Comparison of ENCODE assay signal across 8 mouse cellular contexts in genomic region chr2:31469931-31470682, GRCm38 (mm10). TPM values are rescaled to one million over a fixed set of nuclear protein-coding genes. Genes with fewer than 3 reads are reported as not detected.
DNase-seq lines count a peak whose midpoint lies in the region; ATAC-seq and TF ChIP-seq lines count a peak whose summit lies in the region.

Gene Ass1, plus strand, starts transcription at chr2:31470207.

- peak; percentile 96 for DNase-seq in CD4-positive helper T cell, adult 2 months (ENCODE audit: low read depth, low spot score)
- peak; percentile 58 for DNase-seq in fibroblast of lung, adult 2 months (ENCODE audit: low read depth)
- peak; percentile 90 for DNase-seq in kidney, postnatal 10 days
- DNase-seq in liver, embryonic 13.5 days = peak; percentile 61
- peak; percentile 95 for DNase-seq in naive thymus-derived CD4-positive, alpha-beta T cell, adult 2 months (ENCODE audit: low read depth)
- peak; percentile 93 for DNase-seq in stomach, postnatal 0 days (ENCODE audit: low spot score)

- H3K27me3 ChIP-seq in heart, embryonic 14.5 days (ENCODE audit: control insufficient read depth, insufficient read depth, low read length) = peaks cover 39% of the 10 kb centered on the region
- peaks cover 22% of the 10 kb centered on the region for H3K27me3 ChIP-seq in liver, embryonic 13.5 days
- no peaks in the 10 kb centered on the region for H3K27me3 ChIP-seq in stomach, postnatal 0 days (ENCODE audit: control insufficient read depth, insufficient read depth, low read length)

- H3K9ac ChIP-seq in heart, embryonic 14.5 days (ENCODE audit: low read length) = peak within 1 kb of the TSS; percentile 54
- peak within 1 kb of the TSS; percentile 72 for H3K9ac ChIP-seq in liver, embryonic 13.5 days
- H3K9ac ChIP-seq in stomach, postnatal 0 days (ENCODE audit: low read length) = peak within 1 kb of the TSS; percentile 56

- no peaks in the 10 kb centered on the region for H3K9me3 ChIP-seq in heart, embryonic 14.5 days (ENCODE audit: control insufficient read depth, low read length)
- no peaks in the 10 kb centered on the region for H3K9me3 ChIP-seq in liver, embryonic 13.5 days (replicated peaks)
- no peaks in the 10 kb centered on the region for H3K9me3 ChIP-seq in stomach, postnatal 0 days (ENCODE audit: control insufficient read depth, low read length)

- no peak for TF ChIP-seq POLR2A in bone marrow macrophage, adult 2 months (IDR thresholded peaks at IDR 0.05; ENCODE audit: borderline replicate concordance, low read depth, low read length)

- TF ChIP-seq EP300 in stomach, postnatal 0 days (optimal IDR thresholded peaks at IDR 0.05) = no peak

- peak; percentile 71 for ATAC-seq in heart, embryonic 14.5 days (ENCODE audit: insufficient number of reproducible peaks, insufficient read depth, low FRiP score, low read depth)
- peak; percentile 84 for ATAC-seq in liver, embryonic 13.5 days (ENCODE audit: low read depth)
- peak; percentile 92 for ATAC-seq in stomach, postnatal 0 days (ENCODE audit: low FRiP score, low TSS enrichment)

- no peak for TF ChIP-seq CTCF in bone marrow macrophage, adult 2 months (IDR thresholded peaks at IDR 0.05; ENCODE audit: low read depth, low read length)
- TF ChIP-seq CTCF in stomach, postnatal 0 days (IDR thresholded peaks at IDR 0.05; ENCODE audit: low read depth) = peak; percentile 63

- peaks cover 8% of the 10 kb centered on the region; the same call in 1 of the 2 replicates for H3K4me1 ChIP-seq in bone marrow macrophage, adult 2 months (ENCODE audit: control insufficient read depth, insufficient read depth, low read length)
- peaks cover 0 to 13% of the 10 kb centered on the region in 2 experiments; a peak in 2 of 4 replicates for H3K4me1 ChIP-seq in heart, embryonic 14.5 days (ENCODE audit: control insufficient read depth in 2 of 2, insufficient read depth in 2 of 2, low read length in 2 of 2)
- peaks cover 43% of the 10 kb centered on the region for H3K4me1 ChIP-seq in liver, embryonic 13.5 days (replicated peaks)
- H3K4me1 ChIP-seq in stomach, postnatal 0 days (replicated peaks; ENCODE audit: control insufficient read depth, insufficient read depth) = no peaks in the 10 kb centered on the region; the same call in 1 of the 2 replicates

- no peak within 1 kb of the TSS for H3K27ac ChIP-seq in bone marrow macrophage, adult 2 months (ENCODE audit: insufficient read depth, low read depth, low read length)
- no peak within 1 kb of the TSS for H3K27ac ChIP-seq in heart, embryonic 14.5 days (replicated peaks in 1 of 2; ENCODE audit: control insufficient read depth in 1 of 2, insufficient read depth in 1 of 2, low read depth in 2 of 2, low read length in 2 of 2)
- peak within 1 kb of the TSS; percentile 9; the same call in 1 of the 2 replicates for H3K27ac ChIP-seq in liver, embryonic 13.5 days
- peak within 1 kb of the TSS; percentile 67 for H3K27ac ChIP-seq in stomach, postnatal 0 days (replicated peaks)

- H3K4me3 ChIP-seq in bone marrow macrophage, adult 2 months (ENCODE audit: insufficient read depth, low read length) = peak within 1 kb of the TSS; percentile 88
- H3K4me3 ChIP-seq in heart, embryonic 14.5 days (ENCODE audit: control insufficient read depth in 1 of 2, insufficient read depth in 1 of 2, low read depth in 1 of 2, low read length in 2 of 2) = peak within 1 kb of the TSS; percentile 48 to 49
- peak within 1 kb of the TSS; percentile 62 for H3K4me3 ChIP-seq in liver, embryonic 13.5 days (replicated peaks)
- H3K4me3 ChIP-seq in stomach, postnatal 0 days (ENCODE audit: low read depth, low read length) = peak within 1 kb of the TSS; percentile 53

- WGBS in heart, embryonic 14.5 days = under 1% methylated on average over 40 of the region's 49 CpGs
- WGBS in liver, embryonic 13.5 days (ENCODE audit: insufficient replicate concordance) = under 1% methylated on average over 48 of the region's 49 CpGs
- under 1% methylated on average over 48 of the region's 49 CpGs for WGBS in stomach, postnatal 0 days

- H3K36me3 ChIP-seq in heart, embryonic 14.5 days (ENCODE audit: control insufficient read depth, insufficient read depth, low read length) = no peaks in the 10 kb centered on the region
- H3K36me3 ChIP-seq in liver, embryonic 13.5 days = no peaks in the 10 kb centered on the region
- H3K36me3 ChIP-seq in stomach, postnatal 0 days (ENCODE audit: control insufficient read depth, insufficient read depth, low read length) = no peaks in the 10 kb centered on the region

- peak within 1 kb of the TSS; percentile 96 for H3K4me2 ChIP-seq in heart, embryonic 14.5 days (ENCODE audit: low read length)
- peak within 1 kb of the TSS; percentile 79 for H3K4me2 ChIP-seq in liver, embryonic 13.5 days
- H3K4me2 ChIP-seq in stomach, postnatal 0 days (replicated peaks; ENCODE audit: low read depth) = peak within 1 kb of the TSS; percentile 87

RNA-seq across cellular contexts. Expression of gene Ass1, which starts in this region (rescaled TPM):
- 10.3 and 12.0 TPM in 2 replicates for polyA plus RNA-seq in bone marrow macrophage, adult 2 months (2012; ENCODE audit: insufficient read depth, insufficient read length, missing spikeins)
- polyA plus RNA-seq in heart, embryonic 14.5 days (2014; fragmentation: Nextera tagmentation; extraction: Ambion mirVana) = 8.5 and 10.0 TPM in 2 replicates
- polyA plus RNA-seq in liver, embryonic 13.5 days (2015; fragmentation: Nextera tagmentation; extraction: Ambion mirVana) = 75.3 and 87.1 TPM in 2 replicates
- polyA plus RNA-seq in stomach, postnatal 0 days (2015; fragmentation: Nextera tagmentation; extraction: Ambion mirVana) = 34.3 and 35.4 TPM in 2 replicates

Comparison
In these comparisons a context has a peak if more than half of its experiments do, and no peak if none do; other contexts are left out.
1. H3K27ac ChIP-seq: peak in liver, embryonic 13.5 days (single experiment) and stomach, postnatal 0 days (single experiment); none in bone marrow macrophage, adult 2 months (single experiment) and heart, embryonic 14.5 days (0 of 2).
2. Peak in every context shown above with its lines, with median percentiles within 50 percentile points of each other: DNase-seq, H3K4me3 ChIP-seq, ATAC-seq, H3K4me2 ChIP-seq and H3K9ac ChIP-seq.